Mouse (Mus musculus) hindbrain, embryonic 15.5 days (tissue): ENCODE data around the gene Mib2. TPM values are rescaled to one million over a fixed set of nuclear protein-coding genes. Genes with fewer than 3 reads are reported as not detected.
A peak's percentile ranks its signal among the peaks of the same experiment; 100 is the strongest.
"Not testable (repeated sequence)": the region's sequence is repeated elsewhere in the genome, so short reads cannot be mapped to it uniquely, and the experiment has no call there.

Experiments
- ATAC-seq: fragments of 200-750 bp; cut with Nextera tagmentation; 2 replicates; pipeline ENCODE4 v1.8.0; 2017; ENCODE audit warnings: low read depth, moderate number of reproducible peaks, moderate TSS enrichment; ENCODE audit not compliant: low FRiP score
- H3K27ac ChIP-seq: fragments of 300-500 bp; sonication (generic); replicated peaks from 2 replicates; pipeline ENCODE4 v1.5.1; 2015; ENCODE audit warnings: mild to moderate bottlenecking, inconsistent platforms
- H3K27me3 ChIP-seq: fragments of 300-500 bp; sonication (generic); 2 replicates; pipeline ENCODE4 v1.6.1; 2015; ENCODE audit warnings: control low read depth, inconsistent platforms
- H3K36me3 ChIP-seq: fragments of 300-500 bp; sonication (generic); 2 replicates; pipeline ENCODE4 v1.6.1; 2015; ENCODE audit warnings: control low read depth, inconsistent platforms
- H3K4me1 ChIP-seq: fragments of 300-500 bp; sonication (generic); replicated peaks from 2 replicates; pipeline ENCODE4 v1.6.1; 2015; ENCODE audit warnings: control low read depth, inconsistent platforms
- H3K4me2 ChIP-seq: fragments of 300-500 bp; sonication (generic); 2 replicates; pipeline ENCODE4 v1.6.1; 2015; ENCODE audit warnings: moderate library complexity, mild to moderate bottlenecking, inconsistent platforms
- H3K4me3 ChIP-seq: fragments of 300-500 bp; sonication (generic); 2 replicates; pipeline ENCODE4 v1.5.1; 2015; ENCODE audit warnings: mild to moderate bottlenecking, inconsistent platforms
- H3K9ac ChIP-seq: fragments of 300-500 bp; sonication (generic); 2 replicates; pipeline ENCODE4 v1.6.1; 2015; ENCODE audit warnings: inconsistent platforms
- H3K9me3 ChIP-seq: fragments of 300-500 bp; sonication (generic); 2 replicates; pipeline ENCODE4 v1.6.1; 2016; ENCODE audit warnings: control low read depth, inconsistent platforms
- WGBS: fragments of 180-500 bp; shearing (Covaris S2); methylation state at CpG from one replicate; pipeline ENCODE4 v1.1.7; 2015; 5-methylcytosine and 5-hydroxymethylcytosine counted together
- polyA plus RNA-seq: library from polyadenylated mRNA; unstranded; fragments of >200 nt; fragmentation: Nextera tagmentation; extraction: Ambion mirVana; gene quantifications from 2 replicates; pipeline ENCODE4 v1.2.1, GENCODE M21; 2015

Gene Mib2
- polyA plus RNA-seq, 1 experiment from 2014 or later = 62.2 TPM

GRCm38 (mm10) chr4:155645308-155645707 is 23.7 kb downstream of the Mib2 start, which contains the start of gene Gm10563:
Gene Gm10563, minus strand, starts transcription at chr4:155645408.
- H3K4me1 ChIP-seq, H3K9ac ChIP-seq, ATAC-seq, H3K27me3 ChIP-seq, H3K4me3 ChIP-seq, H3K9me3 ChIP-seq, H3K4me2 ChIP-seq, H3K27ac ChIP-seq: not testable (repeated sequence)
- WGBS = 94% methylated on average over 2 of the region's 2 CpGs
- peaks cover 81% of the 10 kb centered on the region for H3K36me3 ChIP-seq

DNA sequence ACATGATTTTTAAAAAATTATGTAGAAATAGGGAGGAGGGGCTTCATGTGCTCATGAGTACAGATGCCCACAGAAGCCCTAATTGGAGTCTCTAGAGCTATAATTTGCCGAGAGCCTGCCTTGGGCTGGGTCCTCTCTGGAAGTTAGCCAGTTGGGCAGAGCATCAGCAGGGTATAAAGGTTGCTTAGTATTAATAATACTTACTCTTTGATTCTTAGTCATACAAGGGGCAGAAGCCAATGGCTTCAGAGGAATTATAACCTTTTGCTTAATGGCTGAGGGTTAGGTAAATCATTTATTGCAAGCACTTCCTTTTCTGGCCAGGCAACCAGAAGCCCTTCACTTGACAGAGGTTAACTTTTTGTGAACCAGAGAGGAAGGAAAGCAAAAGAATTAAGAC is 25.5 kb downstream of the Mib2 start:
- no peak for ATAC-seq
- no peaks in the 10 kb centered on the region for H3K4me1 ChIP-seq
- no peak overlapping the region for H3K9ac ChIP-seq
- no peaks in the 10 kb centered on the region for H3K27me3 ChIP-seq
- H3K9me3 ChIP-seq = no peaks in the 10 kb centered on the region
- no peak overlapping the region for H3K27ac ChIP-seq
- H3K4me2 ChIP-seq = no peak overlapping the region
- peaks cover 75% of the 10 kb centered on the region for H3K36me3 ChIP-seq
- 83% methylated on average over 1 of the region's 1 CpGs for WGBS
- no peak overlapping the region for H3K4me3 ChIP-seq

DNA sequence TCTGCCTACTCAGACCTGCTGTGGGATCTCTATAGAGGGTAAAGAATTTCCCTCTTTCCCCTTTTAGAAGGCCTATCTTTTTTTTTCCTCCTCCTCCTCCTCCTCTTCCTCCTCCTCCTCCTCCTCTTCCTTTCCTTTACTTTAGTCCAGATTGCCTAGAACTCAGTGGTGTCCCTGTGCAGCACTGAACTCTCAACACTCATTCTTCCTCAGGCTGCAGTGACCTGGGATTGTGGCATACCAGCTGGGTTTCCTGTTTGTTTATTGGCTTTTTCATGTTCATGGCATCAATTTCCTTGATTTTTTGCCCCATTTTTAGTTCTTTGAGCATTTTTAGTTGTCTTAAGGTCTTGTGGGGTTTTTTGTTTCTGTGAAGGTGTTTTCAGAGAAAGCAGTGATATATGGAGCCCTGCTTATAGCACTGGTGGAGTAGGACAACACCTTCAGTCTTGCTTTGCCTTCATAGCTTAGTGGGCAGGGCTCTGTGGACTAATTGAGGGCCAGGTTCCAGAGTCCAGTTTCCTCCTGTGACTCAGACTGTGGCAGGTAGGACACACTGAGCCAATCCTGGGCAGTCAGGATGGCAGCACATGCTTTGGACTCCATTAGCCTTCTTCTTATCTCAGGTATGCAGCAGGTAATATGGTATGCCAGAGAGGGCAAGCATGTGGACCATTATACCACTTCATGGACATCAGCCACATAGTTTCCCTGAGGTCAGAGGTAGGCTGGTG is 33.1 kb downstream of the Mib2 start:
- Histone ChIP-seq H3K27me3 (no peaks in the 10 kb centered on the region), H3K36me3 (peaks cover 78% of the 10 kb centered on the region), H3K9me3 (no peaks in the 10 kb centered on the region), H3K9ac (no peak overlapping the region), H3K4me2 (no peak overlapping the region), H3K4me1 (no peaks in the 10 kb centered on the region), H3K27ac (no peak overlapping the region), H3K4me3 (no peak overlapping the region)
- ATAC-seq = no peak

GRCm38 (mm10) chr4:155630267-155630666 is 38.7 kb downstream of the Mib2 start:
- no peak overlapping the region for H3K9ac ChIP-seq
- no peak overlapping the region for H3K27ac ChIP-seq
- H3K4me1 ChIP-seq = peaks cover 4% of the 10 kb centered on the region
- peaks cover 73% of the 10 kb centered on the region for H3K36me3 ChIP-seq
- H3K4me3 ChIP-seq = no peak overlapping the region
- no peak overlapping the region for H3K4me2 ChIP-seq
- ATAC-seq = no peak
- H3K9me3 ChIP-seq = no peaks in the 10 kb centered on the region
- WGBS = 86% methylated on average over 6 of the region's 6 CpGs
- no peaks in the 10 kb centered on the region for H3K27me3 ChIP-seq

- no peaks in the 10 kb centered on the region for H3K27me3 ChIP-seq
- peak within 1 kb of the TSS; percentile 85 for H3K4me2 ChIP-seq
- ATAC-seq = peak; percentile 100
- H3K9me3 ChIP-seq = no peaks in the 10 kb centered on the region
- peak within 1 kb of the TSS; percentile 93 for H3K4me3 ChIP-seq
- peak within 1 kb of the TSS; percentile 90 for H3K27ac ChIP-seq
- H3K4me1 ChIP-seq = peaks cover 14% of the 10 kb centered on the region
- H3K36me3 ChIP-seq = peaks cover 47% of the 10 kb centered on the region
- H3K9ac ChIP-seq = peak within 1 kb of the TSS; percentile 87
- under 1% methylated on average over 84 of the region's 84 CpGs for WGBS
These were observed 44.4 kb downstream of the Mib2 start, which contains the start of gene Cdk11b for GRCm38 (mm10) chr4:155624338-155625291. Gene Cdk11b, plus strand, starts transcription at chr4:155624854.

- ATAC-seq = no peak
- WGBS = 97% methylated on average over 5 of the region's 5 CpGs
- Histone ChIP-seq H3K4me3 (no peak overlapping the region), H3K9me3 (no peaks in the 10 kb centered on the region), H3K36me3 (peaks cover 75% of the 10 kb centered on the region), H3K9ac (no peak overlapping the region), H3K27ac (no peak overlapping the region), H3K27me3 (no peaks in the 10 kb centered on the region), H3K4me1 (peaks cover 1% of the 10 kb centered on the region; the same call in 1 of the 2 replicates), H3K4me2 (no peak overlapping the region)
These were observed 50.7 kb downstream of the Mib2 start for GRCm38 (mm10) chr4:155618321-155618720.

- Histone ChIP-seq H3K9me3 (no peaks in the 10 kb centered on the region), H3K9ac (no peak overlapping the region), H3K4me2 (no peak overlapping the region), H3K27me3 (no peaks in the 10 kb centered on the region), H3K4me1 (no peaks in the 10 kb centered on the region), H3K4me3 (no peak overlapping the region), H3K27ac (no peak overlapping the region), H3K36me3 (peaks cover 74% of the 10 kb centered on the region)
- 97% methylated on average over 3 of the region's 3 CpGs for WGBS
- ATAC-seq = no peak
These were observed 55.7 kb downstream of the Mib2 start for GRCm38 (mm10) chr4:155613264-155613663.

GRCm38 (mm10) chr4:155611860-155612259 is 57.1 kb downstream of the Mib2 start:
- Histone ChIP-seq H3K27ac (no peak overlapping the region), H3K36me3 (peaks cover 60% of the 10 kb centered on the region), H3K4me1 (no peaks in the 10 kb centered on the region), H3K9ac (no peak overlapping the region), H3K4me2 (no peak overlapping the region), H3K4me3 (no peak overlapping the region), H3K27me3 (no peaks in the 10 kb centered on the region), H3K9me3 (no peaks in the 10 kb centered on the region)
- WGBS = 88% methylated on average over 3 of the region's 3 CpGs
- ATAC-seq = no peak

GRCm38 (mm10) chr4:155606825-155607224 is 62.2 kb downstream of the Mib2 start:
- H3K36me3 ChIP-seq = peaks cover 18% of the 10 kb centered on the region
- no peak overlapping the region for H3K4me2 ChIP-seq
- H3K4me3 ChIP-seq = no peak overlapping the region
- no peaks in the 10 kb centered on the region for H3K9me3 ChIP-seq
- peaks cover 21% of the 10 kb centered on the region for H3K4me1 ChIP-seq
- H3K27me3 ChIP-seq = no peaks in the 10 kb centered on the region
- H3K9ac ChIP-seq = no peak overlapping the region
- 73% methylated on average over 2 of the region's 2 CpGs for WGBS
- no peak overlapping the region for H3K27ac ChIP-seq
- ATAC-seq = no peak

GRCm38 (mm10) chr4:155605132-155605531 is 63.9 kb downstream of the Mib2 start:
- Histone ChIP-seq H3K9ac (no peak overlapping the region), H3K27ac (no peak overlapping the region), H3K4me3 (no peak overlapping the region), H3K36me3 (peaks cover 5% of the 10 kb centered on the region; the same call in 1 of the 2 replicates), H3K9me3 (no peaks in the 10 kb centered on the region), H3K4me1 (peaks cover 21% of the 10 kb centered on the region), H3K27me3 (no peaks in the 10 kb centered on the region), H3K4me2 (no peak overlapping the region)
- no peak for ATAC-seq
- 93% methylated on average over 4 of the region's 4 CpGs for WGBS
